9 mouse cellular contexts compared by ENCODE assay signal in genomic region chr14:20607396-20608126, GRCm38 (mm10). TPM values are rescaled to one million over a fixed set of nuclear protein-coding genes. Genes with fewer than 3 reads are reported as not detected.
DNase-seq lines count a peak whose midpoint lies in the region; ATAC-seq and TF ChIP-seq lines count a peak whose summit lies in the region.
"Had no signal": no experiment of that assay in that cellular context is flagged by ENCODE, and none has a peak within 500 bp of the region (broad histone marks: within the 10 kb centered on the region; RNA-seq: fewer than 3 reads in every experiment).

No protein-coding gene starts in this region.

- WGBS in intestine, postnatal 0 days: 71% methylated on average over 9 of the region's 9 CpGs
- WGBS in intestine, embryonic 16.5 days: 76% methylated on average over 9 of the region's 9 CpGs

- H3K4me2 ChIP-seq in intestine, postnatal 0 days (replicated peaks; ENCODE audit: low read depth): no peak overlapping the region
- no peak overlapping the region for H3K4me2 ChIP-seq in intestine, embryonic 16.5 days (ENCODE audit: low read depth, low read length)

- H3K4me3 ChIP-seq in intestine, postnatal 0 days (ENCODE audit: low read depth, low read length): no peak overlapping the region
- no peak overlapping the region for H3K4me3 ChIP-seq in intestine, embryonic 16.5 days (ENCODE audit: low read length)

- no peak for TF ChIP-seq CTCF in intestine, postnatal 0 days (IDR thresholded peaks at IDR 0.05; ENCODE audit: low read depth)

- no peak overlapping the region for H3K9ac ChIP-seq in intestine, postnatal 0 days (ENCODE audit: low read depth, low read length)
- no peak overlapping the region for H3K9ac ChIP-seq in intestine, embryonic 16.5 days (ENCODE audit: low read depth, low read length)

- no peaks in the 10 kb centered on the region for H3K36me3 ChIP-seq in intestine, postnatal 0 days (ENCODE audit: control insufficient read depth, insufficient read depth)
- no peaks in the 10 kb centered on the region for H3K36me3 ChIP-seq in intestine, embryonic 16.5 days (ENCODE audit: control insufficient read depth, insufficient read depth, low read length)

- peak; percentile 35 for DNase-seq in brain, adult 2 months (ENCODE audit: low read depth, low spot score)
- peak; percentile 34 to 59 for DNase-seq in heart, postnatal 36 days
- DNase-seq in lung, postnatal 14 days: peak; percentile 40
- no peak for DNase-seq in thymus, postnatal 25 days
- DNase-seq in left cerebral cortex, postnatal 10 days (ENCODE audit: extremely low spot score in 1 of 2, low spot score in 2 of 2): no peak
- DNase-seq: embryo, embryonic 11 days had no signal

- H3K27me3 ChIP-seq in intestine, postnatal 0 days (replicated peaks; ENCODE audit: control insufficient read depth, insufficient read depth, low read length): no peaks in the 10 kb centered on the region
- H3K27me3 ChIP-seq in intestine, embryonic 16.5 days (replicated peaks; ENCODE audit: control insufficient read depth, insufficient read depth, low read length): no peaks in the 10 kb centered on the region

- ATAC-seq in intestine, postnatal 0 days: no peak
- ATAC-seq in intestine, embryonic 16.5 days: no peak
- no peak for ATAC-seq in CD4-positive, CD25-positive, alpha-beta regulatory T cell, adult 4 months

- H3K4me1 ChIP-seq in intestine, postnatal 0 days (replicated peaks; ENCODE audit: control insufficient read depth, insufficient read depth, low read length): no peaks in the 10 kb centered on the region
- H3K4me1 ChIP-seq in intestine, embryonic 16.5 days (ENCODE audit: control insufficient read depth, insufficient read depth, low read length): no peaks in the 10 kb centered on the region

- H3K27ac ChIP-seq in intestine, postnatal 0 days (ENCODE audit: low read depth, low read length): peak overlapping the region; percentile 57
- no peak overlapping the region for H3K27ac ChIP-seq in intestine, embryonic 16.5 days (ENCODE audit: low read length)

- intact Hi-C loops in heart, postnatal 36 days (cut with DNase I): no loop called here
- intact Hi-C loops in left cerebral cortex, postnatal 10 days (cut with DNase I): no loop called here

- no peaks in the 10 kb centered on the region for H3K9me3 ChIP-seq in intestine, postnatal 0 days (ENCODE audit: control insufficient read depth)
- no peaks in the 10 kb centered on the region for H3K9me3 ChIP-seq in intestine, embryonic 16.5 days (ENCODE audit: control insufficient read depth, low read length)

RNA-seq across cellular contexts. Expression of gene Usp54, which starts 33.3 kb away (rescaled TPM):
- polyA plus RNA-seq in intestine, postnatal 0 days (2015; fragmentation: Nextera tagmentation; extraction: Ambion mirVana): 2.2 and 2.6 TPM in 2 replicates
- 3.1 and 3.3 TPM in 2 replicates for polyA plus RNA-seq in intestine, embryonic 16.5 days (2015; fragmentation: Nextera tagmentation; extraction: Ambion mirVana)
- total RNA-seq in heart, postnatal 36 days (2021): 10 to 100 TPM; 20.9 to 21.1 TPM
- 1 to 10 TPM; 2.1 to 2.9 TPM for polyA plus RNA-seq in CD4-positive, CD25-positive, alpha-beta regulatory T cell, adult 4 months (2017; shearing (Covaris generic))
- total RNA-seq in left cerebral cortex, postnatal 10 days (2021): 10 to 100 TPM; 21.2 to 29.3 TPM

RNA-seq across cellular contexts. Expression of gene Myoz1, which starts 48.8 kb away (rescaled TPM):
- not detected in 2 replicates for polyA plus RNA-seq in intestine, postnatal 0 days (2015; fragmentation: Nextera tagmentation; extraction: Ambion mirVana)
- 0.26 and 0.53 TPM in 2 replicates for polyA plus RNA-seq in intestine, embryonic 16.5 days (2015; fragmentation: Nextera tagmentation; extraction: Ambion mirVana)
- under 1 TPM; 0.92 to 1.00 TPM for total RNA-seq in heart, postnatal 36 days (2021)
- not detected for polyA plus RNA-seq in CD4-positive, CD25-positive, alpha-beta regulatory T cell, adult 4 months (2017; shearing (Covaris generic))
- total RNA-seq in left cerebral cortex, postnatal 10 days (2021): not detected

Comparison
In these comparisons a context has a peak if more than half of its experiments do, and no peak if none do; other contexts are left out.
1. DNase-seq: peak in brain, adult 2 months (single experiment), heart, postnatal 36 days (2 of 2) and lung, postnatal 14 days (single experiment); none in thymus, postnatal 25 days (single experiment) and left cerebral cortex, postnatal 10 days (0 of 2).